Mouse (Mus musculus) granulocyte monocyte progenitor cell, adult 5-6 weeks (primary cell): ENCODE measurements around the gene Flad1. TPM values are rescaled to one million over a fixed set of nuclear protein-coding genes. Genes with fewer than 3 reads are reported as not detected.

ENCODE experiments used
- ATAC-seq: replicated peaks from 2 replicates; pipeline ENCODE4 v1.8.0; 2016; ENCODE audit warnings: mild to moderate bottlenecking, moderate TSS enrichment, inconsistent platforms; ENCODE audit not compliant: poor library complexity, severe bottlenecking
- total RNA-seq, 2 experiments: library from RNA; stranded (forward) in 1 of 2; stranded (reverse) in 1 of 2; fragments of 200-712, 200-1000 nt in 1 of 2; fragments of >200 nt in 1 of 2; fragmentation: Nextera tagmentation in 1 of 2; gene quantifications; 2 replicates each; pipeline ENCODE4 v1.2.3; 2014 to 2017

The Flad1 gene
- total RNA-seq, 2 experiments from 2014 or later, result 16.2 to 41.7 TPM

DNA sequence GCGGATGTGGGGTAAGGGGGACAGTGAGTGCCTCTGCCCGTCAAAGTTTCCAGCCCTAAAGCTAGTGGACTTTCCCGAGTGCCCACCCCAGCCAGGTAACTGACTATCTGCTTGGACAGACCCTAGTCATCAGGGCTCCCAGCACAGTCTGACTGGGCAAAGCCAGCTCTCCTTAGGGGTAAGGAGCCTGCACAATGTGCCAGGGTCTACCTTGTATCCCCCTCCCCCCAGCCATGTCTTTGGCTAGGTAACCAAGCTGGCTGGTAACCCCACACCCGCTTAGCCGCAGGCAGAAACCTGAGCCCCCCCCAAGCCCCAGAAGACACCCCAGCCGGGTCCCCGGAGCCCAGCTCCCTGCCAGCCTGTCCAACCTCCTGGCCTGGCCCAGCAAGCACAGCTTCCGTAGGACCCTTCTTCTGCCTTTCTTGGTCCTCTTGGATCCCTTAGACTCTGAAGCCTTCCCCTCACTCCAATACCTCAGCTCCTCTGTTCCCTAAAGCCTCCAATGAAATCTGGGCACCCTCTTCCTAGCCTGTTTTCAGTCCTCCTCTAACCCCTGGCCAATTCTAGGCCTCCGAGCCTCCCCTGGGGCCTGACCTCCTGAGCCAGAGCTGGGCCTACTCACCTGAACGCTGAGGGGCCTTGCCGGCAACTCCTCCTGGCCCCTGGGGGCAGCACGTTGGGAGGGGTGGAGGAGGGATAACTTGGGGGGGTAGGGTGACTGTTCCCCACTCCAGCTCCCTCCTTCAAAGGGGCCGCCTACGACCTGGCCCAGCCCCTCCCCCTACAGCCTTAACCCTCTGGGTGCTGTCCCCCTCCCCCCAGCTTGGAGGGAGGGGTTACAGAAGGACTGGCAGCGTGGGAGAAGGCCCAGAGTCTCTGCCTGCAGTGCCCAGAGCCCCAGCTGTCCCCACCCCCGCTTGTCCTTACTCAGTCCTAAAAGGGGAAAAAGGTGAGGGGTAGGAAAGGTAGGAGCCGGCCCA is 24.9 kb downstream of the Flad1 start:
- no peak for ATAC-seq

DNA sequence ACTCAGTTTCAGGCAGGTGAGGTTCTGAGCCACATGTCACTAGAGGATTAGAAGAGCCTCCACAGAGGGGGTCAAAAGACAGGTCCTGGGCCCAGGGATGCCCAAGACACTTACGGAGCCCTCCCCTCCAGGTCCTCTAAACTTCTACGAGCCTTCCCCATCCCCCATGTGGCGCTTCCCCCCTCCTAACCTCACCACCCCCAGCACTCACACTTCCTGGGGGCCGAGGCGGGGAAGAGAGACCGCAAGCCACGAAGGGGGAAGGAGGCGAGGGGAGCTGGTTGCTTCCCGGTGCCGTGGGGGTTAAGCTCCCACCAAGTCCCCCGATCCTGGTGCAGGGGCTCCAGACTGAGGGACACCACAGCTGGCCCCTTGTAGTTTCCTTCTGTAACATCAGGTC is 26.2 kb downstream of the Flad1 start:
- peak; percentile 31 for ATAC-seq

DNA sequence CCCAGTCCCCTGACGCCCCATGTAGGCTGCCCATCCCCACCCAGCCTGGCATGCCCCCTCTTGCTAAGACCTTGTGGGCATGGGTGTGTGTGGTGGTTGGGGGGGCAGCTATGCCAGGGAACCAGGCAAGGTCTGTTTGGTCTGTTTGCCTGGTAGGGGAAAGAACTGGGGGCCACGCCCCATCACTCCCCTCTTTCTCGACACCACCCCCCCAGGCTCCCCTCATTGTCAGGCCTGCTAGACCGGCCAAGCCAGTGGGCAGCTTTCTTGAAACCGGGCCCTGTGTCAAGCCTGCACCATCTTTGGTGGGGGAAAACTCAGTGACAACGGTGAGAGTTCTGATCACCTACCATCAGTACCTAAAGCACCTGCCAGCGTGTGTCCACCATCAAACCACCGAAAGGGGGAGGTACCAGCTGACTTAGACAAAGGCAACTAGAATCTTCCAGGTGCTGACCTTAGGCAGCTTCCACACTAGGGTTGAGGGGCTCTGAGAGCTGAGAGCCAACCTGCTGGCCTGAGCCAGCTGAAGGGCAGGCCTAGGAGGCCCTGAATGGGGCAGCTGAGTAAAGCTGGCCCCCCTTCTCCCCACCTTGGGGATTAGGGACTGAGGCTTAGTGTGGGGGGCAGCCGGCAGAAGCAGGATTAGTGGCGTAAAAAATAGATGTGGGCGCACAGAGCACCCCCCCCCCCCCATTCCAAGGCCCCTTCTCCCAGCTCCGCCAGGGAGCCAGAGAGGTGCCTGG is 27.2 kb downstream of the Flad1 start:
- no peak for ATAC-seq

DNA sequence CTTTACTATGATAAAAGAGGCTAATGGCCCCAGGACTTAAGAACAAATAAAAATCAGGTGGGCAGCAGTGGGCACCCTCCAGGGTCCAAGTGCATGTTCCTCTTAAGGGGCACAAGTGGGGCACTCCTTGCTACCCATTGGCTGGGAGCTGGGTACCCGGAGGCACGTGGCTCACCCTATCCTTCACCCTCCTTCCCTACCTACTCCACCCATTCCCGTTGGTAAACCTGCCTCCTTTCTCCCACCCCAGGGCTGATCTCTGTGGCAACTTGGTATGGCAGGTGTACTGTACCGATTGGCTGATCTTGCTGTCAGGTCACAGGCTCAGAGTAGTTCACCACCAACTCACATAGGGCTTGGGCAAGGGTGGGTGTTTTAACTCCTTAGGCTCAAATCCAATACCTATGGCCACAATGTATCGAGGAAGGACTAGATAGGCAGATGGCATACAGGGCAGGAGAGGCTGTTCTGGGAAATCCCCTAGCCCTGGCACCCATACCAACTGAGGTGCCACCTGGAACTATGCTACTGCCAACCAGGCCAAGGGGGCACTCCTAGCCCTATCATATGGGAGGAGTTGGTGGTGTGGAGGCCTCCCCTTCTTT is 27.9 kb downstream of the Flad1 start:
- ATAC-seq, result no peak

DNA sequence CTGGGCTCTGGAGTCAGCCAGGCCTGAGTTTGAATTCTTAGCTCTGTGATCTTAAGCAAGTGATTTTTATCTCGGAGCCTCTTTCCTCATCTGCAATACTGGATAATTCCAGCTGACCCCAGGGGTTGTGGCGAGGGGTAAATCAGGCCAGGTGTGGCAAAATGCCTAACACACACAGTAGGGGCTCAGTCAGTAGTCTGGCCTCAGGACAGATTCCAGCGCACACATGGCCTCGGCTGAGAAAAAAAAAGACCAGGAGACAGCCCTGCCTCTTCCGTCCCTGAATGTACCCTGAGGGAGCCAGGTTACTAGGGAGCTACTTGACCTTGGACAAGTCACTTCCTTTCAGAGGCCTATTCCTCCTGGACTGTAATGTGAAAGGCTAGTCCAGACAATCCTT is 28.7 kb downstream of the Flad1 start:
- no peak for ATAC-seq

DNA sequence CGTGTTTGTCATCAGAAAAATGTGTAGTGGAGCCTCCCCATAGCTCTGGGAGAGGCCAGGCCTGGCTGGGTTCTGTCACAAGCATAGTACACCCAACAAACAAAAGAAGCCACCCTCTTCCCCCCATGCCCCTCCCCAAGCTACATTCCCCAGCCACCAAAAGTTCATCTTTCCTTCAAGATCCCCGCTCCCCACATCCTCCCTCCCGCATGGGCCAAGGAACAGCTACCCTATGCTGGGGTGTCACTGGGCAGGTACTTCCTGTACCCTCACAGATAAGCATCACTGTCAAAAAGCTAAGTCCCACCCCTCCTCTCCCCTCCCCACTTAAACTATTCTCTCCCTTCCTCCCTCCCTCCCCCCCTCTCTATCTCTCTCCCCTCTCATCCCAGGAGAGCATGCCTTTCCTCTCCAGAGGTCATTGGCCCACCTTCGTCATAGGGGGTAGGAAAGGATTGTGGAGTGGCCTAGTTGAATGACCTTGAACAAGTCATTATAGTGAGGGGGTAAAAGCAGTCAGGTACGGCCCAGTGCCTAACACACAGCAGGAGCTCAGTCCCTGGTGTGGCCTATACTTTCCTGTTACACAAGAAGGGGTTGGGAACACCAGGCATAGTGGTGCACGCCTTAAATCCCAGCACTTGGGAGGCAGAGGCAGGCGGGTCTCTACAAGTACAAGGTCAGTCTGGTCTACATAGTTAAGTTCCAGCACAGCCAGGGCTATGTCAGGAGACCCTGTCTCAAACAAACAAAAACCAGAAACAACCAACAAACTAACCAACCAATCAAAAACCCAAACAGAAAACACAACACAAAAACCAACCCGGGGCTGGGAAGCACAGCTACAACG is 29.4 kb downstream of the Flad1 start:
- no peak for ATAC-seq

DNA sequence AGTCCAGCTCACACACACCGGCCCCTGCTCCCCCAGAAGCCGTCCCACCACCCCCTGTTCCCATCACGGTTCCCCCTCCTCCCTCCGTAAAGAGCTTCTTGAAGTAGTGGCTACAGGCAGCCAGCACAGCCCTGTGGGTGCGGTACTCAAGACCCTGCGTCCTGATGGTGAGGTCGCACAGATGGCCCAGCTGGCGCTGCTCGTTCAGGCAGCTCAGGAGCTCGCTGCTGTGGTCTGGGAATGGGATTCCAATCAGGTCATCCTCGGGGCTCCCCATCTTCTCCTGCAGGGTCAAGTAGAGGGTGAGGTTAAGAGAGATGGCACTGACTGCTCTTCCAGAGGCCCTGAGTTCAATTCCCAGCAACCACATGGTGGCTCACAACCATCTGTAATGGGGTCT is 30.4 kb downstream of the Flad1 start:
- ATAC-seq, result no peak

DNA sequence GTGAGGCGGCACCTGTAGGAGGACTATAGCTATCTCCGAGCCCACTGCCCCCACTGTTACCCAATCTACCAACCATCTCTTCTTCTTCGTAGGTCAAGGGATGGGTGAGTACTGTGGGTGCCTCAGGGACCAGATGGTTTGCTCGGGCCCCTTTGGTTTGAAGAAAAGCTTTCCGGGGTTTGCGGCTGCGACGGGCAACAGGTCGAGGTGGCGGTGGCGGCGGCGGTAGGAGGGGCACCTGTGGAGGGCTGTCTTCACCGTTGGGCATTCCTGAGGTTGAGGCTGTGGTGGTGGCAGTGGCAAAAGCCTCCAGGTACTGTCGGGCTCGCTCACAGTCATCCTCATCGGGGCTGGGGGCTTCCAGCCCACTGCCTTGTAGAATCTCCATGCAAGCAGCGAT is 31.0 kb downstream of the Flad1 start:
- no peak for ATAC-seq

DNA sequence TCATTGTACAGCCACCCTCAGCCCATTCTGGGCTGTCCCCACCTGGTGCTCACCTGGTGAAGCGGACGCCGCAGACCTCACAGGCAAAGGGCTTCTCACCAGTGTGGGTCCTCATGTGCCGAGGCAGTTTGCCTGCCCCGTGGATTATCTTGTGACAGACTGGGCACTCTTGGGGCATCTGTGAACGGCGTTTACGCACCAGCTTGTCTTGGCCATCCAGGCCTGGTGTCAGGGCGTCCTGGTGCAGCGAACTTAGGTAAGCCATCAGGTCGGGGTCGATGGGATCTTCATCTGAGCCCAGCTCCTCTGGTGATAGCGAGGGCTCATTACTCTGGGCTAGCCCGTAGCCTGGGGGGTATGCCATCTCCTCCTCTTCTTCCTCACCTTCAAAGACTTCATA is 31.4 kb downstream of the Flad1 start:
- ATAC-seq, result no peak

DNA sequence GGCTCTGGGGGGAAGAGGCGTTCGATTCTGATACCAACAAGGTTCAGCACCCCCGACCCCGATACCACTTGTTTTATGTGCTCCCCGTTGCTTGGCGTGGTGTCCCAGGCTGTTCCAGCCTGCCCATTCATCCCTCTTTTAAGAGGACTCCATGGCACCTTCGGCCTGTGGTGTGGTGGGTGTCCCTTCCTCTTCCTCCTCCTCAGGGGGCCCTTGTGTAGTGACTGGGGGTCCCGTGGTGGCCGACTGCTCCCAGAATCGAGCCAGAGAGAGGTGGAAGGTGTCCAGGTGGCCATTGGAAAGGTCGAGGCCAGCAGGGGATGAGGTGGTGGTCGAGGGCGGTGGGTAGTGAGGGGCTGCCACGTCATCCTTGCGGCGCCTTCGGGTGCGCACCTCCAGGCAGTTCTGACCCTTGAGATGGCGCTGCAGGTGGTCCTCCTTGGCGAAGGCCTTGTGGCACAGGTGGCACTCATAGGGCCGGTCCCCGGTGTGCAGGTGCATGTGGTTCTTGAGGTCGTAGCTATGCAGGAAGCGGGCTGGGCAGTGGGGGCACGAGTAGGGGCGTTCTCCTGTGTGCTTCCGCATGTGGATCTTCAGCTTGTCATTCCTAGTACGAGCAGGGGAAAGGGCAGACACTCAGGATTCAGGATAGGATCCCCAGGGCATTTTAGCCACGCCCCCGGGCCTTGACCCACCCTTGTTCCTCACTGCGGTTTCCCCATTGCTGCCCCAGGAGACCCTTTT is 32.1 kb downstream of the Flad1 start:
- ATAC-seq, result no peak

DNA sequence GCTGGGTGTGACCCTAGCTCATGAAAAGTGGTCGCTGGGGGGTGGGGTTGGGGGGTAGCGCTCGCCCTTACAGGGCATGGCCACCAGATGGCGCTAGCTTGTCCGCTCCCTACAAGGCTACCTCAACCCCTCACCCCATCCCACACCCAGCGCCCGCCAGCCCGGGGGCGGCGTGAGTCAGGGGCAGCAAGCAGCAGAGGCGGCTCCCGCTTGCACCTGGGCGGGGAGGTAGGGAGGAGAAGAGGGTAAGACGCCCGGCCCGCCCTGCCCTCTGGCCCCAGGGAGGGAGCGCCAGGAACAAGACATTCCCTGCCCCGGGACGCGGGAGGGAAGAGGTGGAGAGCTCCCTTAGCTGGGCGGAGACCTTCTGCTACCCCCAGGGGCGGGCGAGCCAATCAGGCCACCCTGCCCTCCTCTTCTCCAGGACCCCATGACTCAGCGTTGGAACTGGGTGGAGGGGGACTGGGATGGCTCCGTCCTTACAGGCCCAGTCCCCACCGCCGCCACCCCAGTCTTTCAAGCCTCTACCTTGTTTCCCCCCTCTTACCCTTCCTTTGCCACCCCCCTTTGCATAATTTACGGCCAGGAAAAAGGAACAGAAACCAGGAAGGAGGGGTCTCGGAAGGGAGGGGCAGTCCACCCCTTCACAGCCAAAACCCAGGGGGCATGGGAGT is 33.1 kb downstream of the Flad1 start:
- ATAC-seq, result peak; percentile 78

DNA sequence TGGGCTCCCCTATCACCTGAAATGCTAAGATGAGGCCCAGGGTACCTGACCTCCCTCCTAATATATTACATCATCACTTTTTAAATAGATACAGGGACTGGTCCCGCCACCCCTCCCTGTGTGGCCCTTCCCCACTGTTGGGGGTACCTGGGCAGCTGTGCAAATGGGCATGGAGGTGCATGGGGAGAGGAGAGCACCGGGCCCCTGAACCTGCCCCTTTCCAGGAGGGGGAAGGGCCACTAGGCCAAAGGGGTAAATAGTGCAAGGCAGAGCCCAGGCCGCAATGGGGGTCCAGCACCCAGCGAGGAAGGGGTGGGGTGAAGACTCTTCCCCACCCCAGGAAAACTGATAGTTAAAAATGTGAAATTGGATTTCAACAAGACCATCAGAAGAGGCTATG is 33.8 kb downstream of the Flad1 start:
- ATAC-seq, result no peak

DNA sequence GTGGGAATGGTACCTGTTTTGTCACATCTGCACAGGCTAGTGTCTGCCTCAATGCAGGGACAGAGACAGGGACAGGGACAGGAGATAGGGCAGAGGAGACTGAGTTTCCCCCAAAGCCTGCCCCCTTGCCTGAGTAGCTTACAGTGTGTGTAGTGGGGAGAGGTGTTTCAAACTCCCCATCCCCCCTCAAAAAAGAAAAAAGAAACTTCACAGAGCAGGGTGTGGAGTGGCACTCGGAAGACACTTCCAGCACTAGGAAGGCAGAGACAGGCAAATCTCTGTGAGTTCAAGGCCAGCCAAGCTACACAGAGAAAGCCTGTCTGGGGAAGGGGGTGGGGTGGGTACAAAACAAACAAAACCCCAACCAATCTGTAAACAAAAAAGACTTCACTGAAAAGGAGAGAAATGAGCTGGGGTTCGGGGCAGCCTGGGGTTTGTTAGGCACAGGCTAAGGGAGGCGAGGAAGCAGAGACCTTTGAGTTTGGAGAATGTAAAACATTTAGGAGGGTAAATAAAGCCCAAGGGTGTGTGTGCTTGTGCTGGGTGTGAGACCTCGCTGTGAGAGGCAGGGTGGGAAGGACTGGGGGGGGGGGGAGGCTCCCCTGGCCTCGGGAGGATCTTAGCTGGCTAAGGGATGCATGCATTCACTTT is 38.0 kb downstream of the Flad1 start:
- ATAC-seq, result no peak

DNA sequence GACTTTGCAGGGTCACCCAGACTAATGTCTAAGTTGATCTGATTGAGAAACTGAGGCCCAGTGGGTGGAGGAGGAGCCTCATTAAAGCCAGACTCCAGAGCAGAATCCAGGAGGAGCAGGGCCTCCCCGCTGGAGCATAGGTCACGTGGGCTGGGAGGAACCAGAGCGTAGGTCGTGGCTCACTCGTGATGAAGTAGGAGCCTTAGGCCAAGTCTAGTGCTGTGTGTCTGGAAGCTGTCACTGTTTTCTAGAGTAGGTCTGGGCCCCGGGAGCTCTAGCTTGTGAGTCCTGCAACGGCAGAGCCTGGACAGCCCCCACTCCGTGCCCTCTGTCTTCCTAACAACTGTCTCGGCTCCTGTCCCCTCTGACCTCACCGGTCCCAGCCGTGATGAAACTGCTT is 44.3 kb downstream of the Flad1 start:
- no peak for ATAC-seq

DNA sequence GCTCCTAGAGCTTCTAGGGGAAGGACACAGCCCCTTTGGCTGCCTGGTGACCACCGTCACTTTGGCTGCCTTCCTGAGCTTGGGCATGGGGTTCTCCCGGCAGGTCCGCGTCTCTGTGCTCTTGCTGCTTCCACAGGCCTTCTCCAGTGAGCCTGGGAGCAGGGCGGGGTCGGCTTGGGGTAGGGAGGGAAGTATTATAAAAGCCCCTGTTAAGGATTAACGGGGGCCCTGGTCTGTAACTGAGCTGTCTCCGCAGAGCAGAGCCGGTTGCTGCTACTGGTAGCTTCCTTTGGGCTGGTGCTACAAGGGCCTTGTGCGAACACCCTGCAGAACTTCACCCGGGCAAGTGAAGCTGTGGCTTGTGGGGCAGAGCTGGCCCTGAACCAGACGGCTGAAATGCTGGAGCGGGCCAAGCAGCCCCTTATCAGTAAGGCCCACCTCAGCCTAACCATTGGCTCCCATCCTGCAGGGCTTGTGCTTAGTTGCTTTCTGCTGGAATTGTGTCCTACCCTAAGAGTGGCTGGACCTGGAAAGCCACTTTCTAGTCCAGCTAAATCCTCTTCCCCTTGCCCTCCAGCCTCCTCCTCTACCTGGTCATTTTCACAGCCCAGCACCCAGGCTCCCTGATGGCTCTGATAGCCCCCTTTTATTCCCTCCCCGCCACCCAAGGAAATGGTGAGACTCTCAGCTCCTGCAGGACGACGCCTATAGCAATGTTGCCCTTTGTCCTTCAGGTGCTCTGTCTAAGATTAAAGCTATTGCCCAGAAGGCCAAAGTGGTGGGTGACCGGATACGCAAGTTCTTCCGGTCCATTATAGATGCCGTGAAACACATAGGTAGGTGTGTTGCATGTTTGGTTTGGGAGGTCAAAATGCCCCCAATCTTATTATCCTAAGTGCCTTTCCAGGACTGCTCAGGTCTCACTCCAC is 45.9 kb downstream of the Flad1 start:
- ATAC-seq, result no peak

DNA sequence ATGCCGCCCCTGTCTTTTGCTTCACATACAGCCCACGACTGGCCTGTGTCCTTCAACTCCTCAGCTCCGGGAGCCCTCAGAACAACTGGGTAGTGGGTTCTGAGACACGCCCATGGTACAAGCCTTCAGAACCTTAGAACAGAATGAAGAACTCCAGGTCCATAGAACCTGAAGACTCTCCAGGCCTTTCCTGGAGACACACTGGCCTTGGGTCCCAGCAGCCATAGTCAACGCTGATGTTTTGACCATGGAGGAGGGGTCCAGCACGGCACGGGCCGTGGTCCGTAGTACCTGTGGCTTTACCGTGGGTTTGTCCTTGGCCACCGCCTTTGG is 46.6 kb downstream of the Flad1 start, which contains the start of gene Dcst1:
TSS of gene Dcst1 (minus strand) at position 101 of the 333 bp plus-strand sequence.
- no peak for ATAC-seq

DNA sequence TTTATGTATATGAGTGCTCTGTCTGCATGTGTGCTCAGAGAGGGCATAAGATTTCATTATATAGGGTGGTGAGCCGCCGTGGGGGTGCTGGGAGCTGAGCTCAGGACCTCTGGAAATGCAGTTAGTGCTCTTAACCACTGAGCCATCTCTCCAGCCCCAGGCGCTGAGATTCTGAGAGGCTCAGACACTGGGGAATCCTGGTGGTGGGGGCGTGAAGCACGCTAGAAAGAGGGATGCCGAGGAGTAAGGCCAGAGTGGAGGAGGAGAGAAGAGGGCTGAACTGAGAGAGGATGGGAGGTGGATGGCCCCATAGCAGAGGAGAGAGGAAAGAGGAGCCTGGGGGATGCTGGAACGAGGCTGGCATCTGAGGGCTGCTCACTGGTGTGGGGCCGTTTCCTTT is 47.0 kb downstream of the Flad1 start:
- no peak for ATAC-seq
